Mouse (Mus musculus) midbrain, embryonic 15.5 days (tissue): ENCODE measurements around the gene Gm49337. TPM values are rescaled to one million over a fixed set of nuclear protein-coding genes. Genes with fewer than 3 reads are reported as not detected.

Experiments
- ATAC-seq: fragments of 200-750 bp; cut with Nextera tagmentation; replicated peaks from 2 replicates; pipeline ENCODE4 v1.8.0; 2017; ENCODE audit warnings: moderate TSS enrichment
- H3K27ac ChIP-seq: fragments of 300-500 bp; sonication (generic); 2 replicates; pipeline ENCODE4 v1.5.1; 2015; ENCODE audit warnings: mild to moderate bottlenecking, inconsistent platforms
- H3K27me3 ChIP-seq: fragments of 300-500 bp; sonication (generic); replicated peaks from 2 replicates; pipeline ENCODE4 v1.6.1; 2015; ENCODE audit warnings: inconsistent platforms
- H3K36me3 ChIP-seq: fragments of 300-500 bp; sonication (generic); replicated peaks from 2 replicates; pipeline ENCODE4 v1.6.1; 2015; ENCODE audit warnings: inconsistent platforms
- H3K4me1 ChIP-seq: fragments of 300-500 bp; sonication (generic); 2 replicates; pipeline ENCODE4 v1.6.1; 2015; ENCODE audit warnings: inconsistent platforms
- H3K4me2 ChIP-seq: fragments of 300-500 bp; sonication (generic); 2 replicates; pipeline ENCODE4 v1.6.1; 2015; ENCODE audit warnings: inconsistent platforms, mild to moderate bottlenecking, moderate library complexity
- H3K4me3 ChIP-seq: fragments of 300-500 bp; sonication (generic); 2 replicates; pipeline ENCODE4 v1.5.1; 2015; ENCODE audit warnings: mild to moderate bottlenecking, inconsistent platforms
- H3K9ac ChIP-seq: fragments of 300-500 bp; sonication (generic); 2 replicates; pipeline ENCODE4 v1.6.1; 2015; ENCODE audit warnings: mild to moderate bottlenecking, inconsistent platforms
- H3K9me3 ChIP-seq: fragments of 300-500 bp; sonication (generic); 2 replicates; pipeline ENCODE4 v1.6.1; 2016; ENCODE audit warnings: inconsistent platforms
- WGBS: fragments of 180-500 bp; shearing (Covaris S2); methylation state at CpG from one replicate; pipeline ENCODE4 v1.1.7; 2015; ENCODE audit warnings: mixed read lengths; 5-methylcytosine and 5-hydroxymethylcytosine counted together
- polyA plus RNA-seq: library from polyadenylated mRNA; unstranded; fragments of >200 nt; fragmentation: Nextera tagmentation; extraction: Ambion mirVana; gene quantifications from 2 replicates; pipeline ENCODE4 v1.2.1, GENCODE M21; 2015

Gene Gm49337
- polyA plus RNA-seq: not detected in 2 replicates

DNA sequence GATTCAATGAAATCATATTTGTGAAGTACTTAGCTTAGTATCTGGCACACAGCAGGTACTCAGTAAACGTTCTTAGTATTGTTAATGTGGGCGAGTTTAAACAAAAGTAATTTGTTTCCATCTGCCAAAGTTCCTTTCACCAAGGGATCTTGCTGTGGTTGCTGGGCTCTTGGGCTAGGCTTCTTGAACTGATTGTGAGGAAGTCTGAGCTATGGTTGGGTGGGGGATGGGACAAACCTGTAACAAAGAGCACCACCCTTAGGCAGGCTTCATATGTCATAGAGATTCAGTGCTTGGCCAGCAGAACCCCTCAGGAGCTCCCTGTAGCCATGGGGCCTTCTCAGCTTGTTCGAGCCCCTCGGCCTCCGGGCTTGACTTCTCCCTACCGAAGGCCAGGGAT, at the start of gene Gm49337, which contains the start of gene 1700042G07Rik:
Gene Gm49337 (plus strand): TSS at position 313 of the 400 bp plus-strand sequence.
Gene 1700042G07Rik (plus strand): TSS at position 301 of the 400 bp plus-strand sequence.
- no peaks in the 10 kb centered on the region for H3K9me3 ChIP-seq
- ATAC-seq: no peak
- H3K9ac ChIP-seq: no peak within 1 kb of the TSS
- WGBS: 87% methylated on average over 6 of the region's 6 CpGs
- no peak within 1 kb of the TSS for H3K4me2 ChIP-seq
- H3K4me3 ChIP-seq: no peak within 1 kb of the TSS
- H3K36me3 ChIP-seq: no peaks in the 10 kb centered on the region
- no peaks in the 10 kb centered on the region for H3K27me3 ChIP-seq
- H3K27ac ChIP-seq: no peak within 1 kb of the TSS
- H3K4me1 ChIP-seq: peaks cover 18% of the 10 kb centered on the region

DNA sequence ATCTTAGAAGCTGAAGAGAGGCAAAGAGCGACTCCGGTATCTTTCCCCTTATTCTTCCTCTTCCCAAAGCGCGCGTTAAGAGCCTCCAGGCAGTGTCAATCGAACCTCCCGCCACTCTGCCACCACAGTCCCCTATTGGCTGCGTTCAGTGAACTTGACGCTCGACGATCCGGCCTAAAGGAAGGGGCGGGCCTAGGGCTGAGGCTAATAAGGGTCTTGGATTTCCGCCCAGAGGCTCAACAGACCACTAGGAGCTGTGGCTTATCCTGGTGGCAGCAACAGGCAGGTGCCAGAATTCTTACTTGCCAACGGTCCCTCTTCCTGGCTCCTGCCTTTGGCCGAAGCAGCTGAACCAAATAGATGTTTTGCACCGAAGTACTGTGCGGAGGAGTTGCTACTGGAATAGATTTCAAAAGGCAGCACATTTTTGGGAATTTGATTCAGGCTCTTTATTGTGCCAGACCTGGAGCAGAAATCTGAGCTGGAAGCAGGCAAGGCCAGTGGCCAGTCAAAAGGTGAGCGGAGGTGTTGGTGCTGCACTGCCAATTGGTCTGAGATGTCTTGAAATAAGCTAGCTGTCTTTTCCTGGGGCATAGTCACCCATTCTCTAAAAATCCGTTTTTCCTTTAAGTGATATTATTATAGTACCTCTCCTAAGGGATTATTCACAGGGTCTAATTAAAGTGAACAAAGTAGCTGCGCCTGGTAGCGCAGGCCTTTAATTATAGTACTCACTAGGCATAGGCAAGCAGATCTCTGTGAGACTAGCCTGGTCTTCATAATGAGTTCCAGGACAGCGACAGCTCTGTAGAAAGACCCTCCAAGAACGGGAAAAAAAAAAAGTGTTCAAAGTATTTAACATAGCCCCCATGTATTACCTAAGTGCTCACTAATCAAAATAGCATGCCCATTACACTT, 49.3 kb upstream of the Gm49337 start, which contains the start of the genes Rad54l and Pomgnt1:
Gene Rad54l (minus strand): TSS at position 89 of the 918 bp plus-strand sequence.
Gene Pomgnt1 (plus strand): TSS at position 239 of the 918 bp plus-strand sequence.
- H3K27ac ChIP-seq: peak within 1 kb of the TSS; percentile 54
- H3K4me2 ChIP-seq: peak within 1 kb of the TSS; percentile 76
- no peaks in the 10 kb centered on the region for H3K9me3 ChIP-seq
- peak; percentile 98 for ATAC-seq
- peaks cover 20% of the 10 kb centered on the region for H3K4me1 ChIP-seq
- WGBS: 5% methylated on average over 24 of the region's 24 CpGs
- no peaks in the 10 kb centered on the region for H3K27me3 ChIP-seq
- H3K4me3 ChIP-seq: peak within 1 kb of the TSS; percentile 57
- H3K9ac ChIP-seq: peak within 1 kb of the TSS; percentile 53
- no peaks in the 10 kb centered on the region for H3K36me3 ChIP-seq

DNA sequence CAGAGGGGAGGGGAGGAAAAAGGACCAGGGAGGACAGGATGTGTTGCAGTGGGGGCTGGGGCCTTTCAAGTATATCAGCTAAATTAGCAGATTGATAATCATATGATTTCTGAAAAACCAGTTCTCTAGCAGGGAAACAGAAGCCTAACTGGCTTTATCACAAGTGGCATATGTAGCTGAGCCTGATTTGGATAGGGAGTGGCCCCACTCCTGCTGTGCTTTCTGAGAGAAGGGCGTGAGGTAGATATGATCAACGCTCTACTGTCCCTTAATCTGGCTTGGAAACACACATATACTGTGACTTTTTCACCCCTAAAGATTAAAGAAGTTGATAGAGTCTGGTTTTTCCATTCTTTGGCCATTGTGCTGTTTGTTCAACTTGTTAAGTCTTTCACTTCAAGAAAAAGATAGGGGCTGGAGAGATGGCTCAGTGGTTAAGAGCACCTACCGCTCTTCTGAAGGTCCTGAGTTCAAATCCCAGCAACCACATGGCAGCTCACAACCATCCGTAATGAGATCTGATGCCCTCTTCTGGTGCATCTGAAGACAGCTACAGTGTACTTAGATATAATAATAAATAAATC, 47.3 kb upstream of the Gm49337 start:
- 97% methylated on average over 4 of the region's 4 CpGs for WGBS
- ATAC-seq: no peak
- Histone ChIP-seq H3K9ac (no peak overlapping the region), H3K4me1 (peaks cover 20% of the 10 kb centered on the region), H3K27ac (no peak overlapping the region), H3K4me2 (no peak overlapping the region), H3K4me3 (no peak overlapping the region), H3K27me3 (no peaks in the 10 kb centered on the region), H3K9me3 (no peaks in the 10 kb centered on the region), H3K36me3 (no peaks in the 10 kb centered on the region)

GRCm38 (mm10) chr4:116127956-116128355, 45.2 kb upstream of the Gm49337 start:
- H3K4me1 ChIP-seq: peaks cover 17% of the 10 kb centered on the region
- no peaks in the 10 kb centered on the region for H3K9me3 ChIP-seq
- H3K36me3 ChIP-seq: no peaks in the 10 kb centered on the region
- H3K4me3 ChIP-seq: no peak overlapping the region
- no peak for ATAC-seq
- no peak overlapping the region for H3K27ac ChIP-seq
- WGBS: 61% methylated on average over 6 of the region's 6 CpGs
- no peak overlapping the region for H3K4me2 ChIP-seq
- no peaks in the 10 kb centered on the region for H3K27me3 ChIP-seq
- H3K9ac ChIP-seq: no peak overlapping the region

DNA sequence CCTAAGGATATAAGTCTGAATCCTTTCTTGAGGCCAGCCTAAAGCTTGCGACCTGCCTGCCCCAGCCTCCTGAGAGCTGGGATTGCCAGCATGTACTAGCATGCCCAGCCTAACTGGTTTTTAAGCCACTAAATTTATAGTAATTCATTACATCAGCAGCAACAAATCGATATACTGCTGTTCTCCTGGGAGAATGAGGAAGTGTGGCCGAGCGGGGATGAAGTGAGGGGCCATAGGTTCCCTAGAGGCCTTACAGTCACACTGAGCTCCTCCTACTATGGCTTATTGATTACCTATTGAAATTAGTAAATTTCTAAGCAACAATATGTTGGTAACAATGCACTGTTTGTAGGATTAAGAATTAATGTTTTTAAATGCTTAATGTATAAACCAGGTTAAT, 40.1 kb upstream of the Gm49337 start:
- Histone ChIP-seq H3K36me3 (no peaks in the 10 kb centered on the region), H3K4me1 (no peaks in the 10 kb centered on the region), H3K4me2 (no peak overlapping the region), H3K27ac (no peak overlapping the region), H3K4me3 (no peak overlapping the region), H3K27me3 (no peaks in the 10 kb centered on the region), H3K9me3 (no peaks in the 10 kb centered on the region), H3K9ac (no peak overlapping the region)
- 89% methylated on average over 4 of the region's 4 CpGs for WGBS
- ATAC-seq: no peak

GRCm38 (mm10) chr4:116134990-116135389, 38.2 kb upstream of the Gm49337 start:
- Histone ChIP-seq H3K4me3 (no peak overlapping the region), H3K4me1 (no peaks in the 10 kb centered on the region), H3K36me3 (no peaks in the 10 kb centered on the region), H3K9me3 (no peaks in the 10 kb centered on the region), H3K27ac (no peak overlapping the region), H3K9ac (no peak overlapping the region), H3K27me3 (no peaks in the 10 kb centered on the region), H3K4me2 (no peak overlapping the region)
- peak; percentile 52; the same call in 1 of the 2 replicates for ATAC-seq
- 29% methylated on average over 2 of the region's 2 CpGs for WGBS

DNA sequence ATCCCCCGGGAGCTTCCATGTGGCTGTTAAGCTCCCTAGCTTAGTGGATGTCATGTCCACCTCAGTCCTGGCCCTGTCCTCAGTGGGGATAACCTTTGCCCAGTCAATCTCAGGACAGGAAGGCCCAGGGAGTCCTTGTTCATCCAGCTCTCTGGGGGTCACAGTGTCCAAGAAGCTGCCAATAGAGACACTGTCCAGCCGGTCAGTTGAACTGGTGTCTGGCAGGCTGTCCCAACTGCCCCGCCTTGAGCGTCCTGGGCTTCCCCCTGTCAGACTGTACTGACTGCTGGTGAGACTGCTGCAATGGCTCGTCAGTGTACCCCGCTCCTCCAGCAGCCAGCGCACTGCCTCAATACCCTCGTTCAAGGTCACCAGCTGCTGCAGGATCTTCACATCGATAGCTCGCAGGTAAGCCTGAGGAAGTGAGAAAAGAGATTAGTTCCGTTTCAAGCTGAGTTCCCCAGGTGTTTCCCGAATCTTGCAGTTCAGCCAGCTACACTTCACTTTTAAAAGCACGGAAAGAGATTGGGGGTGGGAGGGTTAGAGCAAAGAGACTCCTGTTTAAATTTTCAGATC, 35.7 kb upstream of the Gm49337 start:
- ATAC-seq: no peak
- no peak overlapping the region for H3K9ac ChIP-seq
- H3K9me3 ChIP-seq: no peaks in the 10 kb centered on the region
- H3K4me3 ChIP-seq: no peak overlapping the region
- H3K4me2 ChIP-seq: no peak overlapping the region
- no peaks in the 10 kb centered on the region for H3K27me3 ChIP-seq
- H3K36me3 ChIP-seq: no peaks in the 10 kb centered on the region
- H3K4me1 ChIP-seq: no peaks in the 10 kb centered on the region
- WGBS: 52% methylated on average over 13 of the region's 13 CpGs
- H3K27ac ChIP-seq: no peak overlapping the region

DNA sequence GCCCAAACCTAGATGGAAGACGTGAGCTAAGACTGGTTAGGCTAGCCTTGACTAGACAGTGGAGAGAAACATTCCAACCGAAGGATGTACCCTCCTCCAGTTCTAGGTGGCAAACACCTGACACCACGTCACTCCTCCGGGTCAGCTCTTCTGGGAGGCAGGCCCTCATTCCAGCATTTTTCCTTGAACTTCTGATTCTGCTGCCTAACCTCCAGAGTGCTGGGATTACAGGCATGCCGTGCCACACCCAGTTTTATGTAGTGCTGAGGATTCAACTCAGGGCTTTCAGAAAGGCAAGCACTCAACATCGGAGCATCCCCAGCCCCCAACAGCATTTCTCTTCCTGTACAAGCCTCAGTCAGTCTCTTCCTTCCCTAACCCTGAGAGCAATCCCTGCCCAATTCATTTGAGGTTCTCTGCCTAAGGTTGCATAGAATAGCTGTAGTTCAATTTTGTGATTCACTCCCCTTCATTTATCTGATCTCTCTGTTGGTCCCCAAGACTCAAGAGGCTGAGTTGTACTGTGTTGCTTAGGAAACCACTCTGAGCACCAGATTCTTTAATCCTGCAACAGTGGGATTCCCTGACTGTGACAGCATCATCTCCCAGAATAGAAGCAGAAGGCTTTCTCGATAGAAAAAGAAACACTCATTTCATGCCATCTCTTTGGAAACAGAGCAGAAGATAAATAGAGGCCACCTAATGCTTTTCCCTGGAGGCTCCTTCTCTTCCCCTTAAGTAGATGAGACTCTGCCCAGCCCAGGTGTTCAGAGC, 32.2 kb upstream of the Gm49337 start:
- Histone ChIP-seq H3K9me3 (no peaks in the 10 kb centered on the region), H3K4me1 (peaks cover 19% of the 10 kb centered on the region), H3K4me2 (no peak overlapping the region), H3K36me3 (no peaks in the 10 kb centered on the region), H3K27ac (no peak overlapping the region), H3K9ac (no peak overlapping the region), H3K27me3 (no peaks in the 10 kb centered on the region; the same call in 1 of the 2 replicates), H3K4me3 (no peak overlapping the region)
- no peak for ATAC-seq
- 78% methylated on average over 7 of the region's 7 CpGs for WGBS

GRCm38 (mm10) chr4:116141736-116142135, 31.4 kb upstream of the Gm49337 start:
- no peak overlapping the region for H3K27ac ChIP-seq
- ATAC-seq: no peak
- H3K9me3 ChIP-seq: no peaks in the 10 kb centered on the region
- no peak overlapping the region for H3K4me2 ChIP-seq
- H3K27me3 ChIP-seq: no peaks in the 10 kb centered on the region; the same call in 1 of the 2 replicates
- no peak overlapping the region for H3K9ac ChIP-seq
- no peaks in the 10 kb centered on the region for H3K36me3 ChIP-seq
- 71% methylated on average over 1 of the region's 1 CpGs for WGBS
- no peak overlapping the region for H3K4me3 ChIP-seq
- H3K4me1 ChIP-seq: peaks cover 19% of the 10 kb centered on the region

DNA sequence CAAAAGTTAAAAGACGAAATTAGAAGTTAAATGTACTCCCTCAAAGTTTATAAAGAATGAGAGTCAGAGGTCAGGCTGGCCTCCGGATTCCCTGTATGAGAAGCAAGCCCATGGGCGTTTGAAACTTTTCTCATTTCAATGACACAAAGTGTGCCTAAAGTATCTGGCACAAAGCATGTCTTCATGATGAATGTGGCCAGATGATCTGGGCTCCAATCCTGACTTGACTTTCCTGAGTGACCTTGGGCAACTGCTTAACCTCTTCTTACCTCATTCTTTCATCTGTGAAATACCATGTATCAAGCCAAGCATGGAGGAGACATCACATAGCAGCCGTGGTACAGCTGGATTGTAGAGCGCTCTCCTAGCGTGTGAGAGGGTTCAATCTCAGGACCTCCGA, 30.9 kb upstream of the Gm49337 start:
- no peak overlapping the region for H3K27ac ChIP-seq
- 84% methylated on average over 7 of the region's 7 CpGs for WGBS
- H3K27me3 ChIP-seq: no peaks in the 10 kb centered on the region; the same call in 1 of the 2 replicates
- ATAC-seq: no peak
- H3K4me1 ChIP-seq: peaks cover 19% of the 10 kb centered on the region
- no peak overlapping the region for H3K4me2 ChIP-seq
- H3K9ac ChIP-seq: no peak overlapping the region
- H3K36me3 ChIP-seq: no peaks in the 10 kb centered on the region
- no peak overlapping the region for H3K4me3 ChIP-seq
- H3K9me3 ChIP-seq: no peaks in the 10 kb centered on the region

DNA sequence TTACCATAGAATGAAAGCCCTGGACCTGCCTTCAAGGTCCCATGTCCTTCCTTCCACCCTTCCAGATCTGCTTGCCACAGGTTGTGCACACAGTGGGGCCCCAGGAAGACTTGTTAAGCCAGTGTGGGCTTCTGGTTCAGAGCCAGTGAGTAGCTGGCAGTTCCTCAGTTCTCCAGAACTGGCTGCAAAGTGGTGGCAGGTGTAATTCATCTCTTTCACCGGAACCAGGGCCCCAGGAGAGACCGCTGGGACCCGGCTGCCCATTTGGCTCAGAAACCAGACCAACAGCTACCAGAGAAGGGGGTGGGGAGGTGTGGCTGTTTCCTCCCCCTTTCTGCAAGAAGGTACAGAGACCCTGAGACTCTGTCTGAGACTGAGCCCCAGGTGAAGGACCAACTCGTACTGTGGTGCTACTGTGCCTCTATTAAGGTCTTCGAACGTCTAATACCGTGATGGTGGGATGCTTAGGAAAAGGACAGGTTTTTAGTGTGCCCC, 29.8 kb upstream of the Gm49337 start:
- Histone ChIP-seq H3K36me3 (no peaks in the 10 kb centered on the region), H3K4me3 (peak overlapping the region; percentile 61), H3K4me1 (peaks cover 19% of the 10 kb centered on the region), H3K9ac (no peak overlapping the region), H3K9me3 (no peaks in the 10 kb centered on the region), H3K4me2 (peak overlapping the region; percentile 93), H3K27ac (no peak overlapping the region), H3K27me3 (no peaks in the 10 kb centered on the region; the same call in 1 of the 2 replicates)
- 21% methylated on average over 7 of the region's 7 CpGs for WGBS
- ATAC-seq: no peak
